Mouse (Mus musculus) heart, embryonic 14.5 days (tissue): Measurements from ENCODE around the gene Sun3. TPM values are rescaled to one million over a fixed set of nuclear protein-coding genes. Genes with fewer than 3 reads are reported as not detected.

ENCODE experiments used
- polyA plus RNA-seq: library from polyadenylated mRNA; unstranded; fragments of >200 nt; fragmentation: Nextera tagmentation; extraction: Ambion mirVana; gene quantifications from 2 replicates; pipeline ENCODE4 v1.2.1, GENCODE M21; 2014

The Sun3 gene
- polyA plus RNA-seq, 1 experiment from 2014 or later = 1.1 TPM

Other genes starting within 250 kb of the Sun3 start
- gene Pkd1l1, start 75.7 kb downstream of the Sun3 start, polyA plus RNA-seq = 0.11 TPM in 2 replicates
- 14.4 and 15.1 TPM in 2 replicates for gene Hus1, start 37.8 kb downstream of the Sun3 start, polyA plus RNA-seq
- gene Gm11992, start 397 bp downstream of the Sun3 start, polyA plus RNA-seq = 3.5 and 4.2 TPM in 2 replicates
- 41.7 and 44.4 TPM in 2 replicates for gene Upp1, start 69.1 kb upstream of the Sun3 start, polyA plus RNA-seq
- 0.03 TPM in 1 of 2 replicates, not detected in the other for gene Abca13, start 143.0 kb upstream of the Sun3 start, polyA plus RNA-seq